Mouse (Mus musculus): ENCODE results near the gene H3f3a.
A peak's percentile ranks its signal among the peaks of the same experiment; 100 is the strongest.
"Not testable (repeated sequence)": the region's sequence is repeated elsewhere in the genome, so short reads cannot be mapped to it uniquely, and the experiment has no call there.

The H3f3a gene

GRCm38 (mm10) chr1:180813885-180814740 is at the start of gene H3f3a:
Gene H3f3a (minus strand): TSS chr1:180813943.
- peak; percentile 85 for DNase-seq (ENCODE audit: low spot score)

- no peak for DNase-seq (ENCODE audit: low spot score)
Measured at GRCm38 (mm10) chr1:180860030-180860429, 46.3 kb upstream of the H3f3a start.

DNA sequence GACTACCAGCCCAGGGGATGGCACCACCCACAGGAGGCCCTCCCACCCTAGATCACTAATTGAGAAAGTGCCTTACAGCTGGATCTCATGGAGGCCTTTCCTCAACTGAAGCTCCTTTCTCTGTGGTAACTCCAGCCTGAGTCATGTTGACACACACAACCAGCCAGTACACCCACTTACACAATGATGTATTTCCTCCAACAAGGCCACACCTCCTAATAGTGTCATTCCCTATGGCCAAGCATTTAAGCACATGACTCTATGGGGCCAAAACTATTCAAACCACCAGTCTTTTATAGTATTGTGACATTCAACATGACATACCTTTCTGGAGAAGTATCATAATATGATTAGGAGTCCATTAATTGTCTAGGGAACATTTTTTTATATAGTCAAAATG is 45.0 kb upstream of the H3f3a start:
- no peak for DNase-seq (ENCODE audit: low spot score)

DNA sequence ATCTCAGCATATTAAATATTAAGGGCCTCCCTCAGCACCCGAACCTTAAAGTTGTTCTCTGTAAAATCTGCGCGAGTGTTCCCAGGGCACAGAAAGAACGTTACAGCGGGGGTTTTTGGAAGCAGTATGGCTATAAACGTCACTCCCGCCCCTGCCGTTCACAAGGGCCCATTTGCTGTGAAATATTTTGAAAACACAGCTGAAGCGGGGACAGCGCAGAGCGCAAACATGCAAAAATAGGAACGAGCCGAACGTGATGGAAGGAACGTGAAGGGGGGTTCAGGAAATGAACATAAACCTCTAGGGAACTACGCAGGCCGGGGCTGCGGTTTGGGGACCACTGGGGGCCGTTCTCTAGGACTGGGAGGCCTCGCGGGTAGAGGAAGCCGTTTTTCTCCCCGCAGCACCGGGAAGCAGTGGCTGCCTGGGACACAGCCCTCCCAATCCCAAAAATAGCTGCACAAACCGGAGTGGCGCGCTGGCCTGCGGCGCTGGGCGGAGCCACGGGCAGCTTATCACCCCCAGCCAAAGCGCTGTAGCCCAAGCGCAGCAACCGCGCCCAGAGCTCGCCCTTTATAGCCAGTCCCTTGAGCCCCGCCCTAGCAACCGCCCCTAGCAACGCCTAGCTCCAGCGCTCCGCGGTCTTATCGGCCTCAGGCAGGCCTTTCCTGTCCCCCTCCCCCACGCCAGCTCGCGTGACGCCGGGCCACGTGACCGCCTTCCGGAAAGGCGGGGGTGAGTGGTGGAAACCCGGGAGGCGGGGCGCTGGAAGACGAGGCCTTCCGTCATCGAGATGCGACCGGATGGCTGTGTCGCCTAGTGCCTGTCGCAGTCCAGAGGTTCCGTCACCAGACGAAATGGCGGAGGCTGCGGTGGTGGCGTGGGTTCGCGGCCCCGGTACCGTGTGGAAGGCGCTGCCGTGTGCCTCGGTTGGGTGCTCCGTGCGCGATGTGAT is 36.9 kb upstream of the H3f3a start, which contains the start of gene Sde2:
TSS of gene Sde2 (plus strand) at position 812 of the 955 bp plus-strand sequence.
- DNase-seq (ENCODE audit: low spot score): peak; percentile 100

GRCm38 (mm10) chr1:180849701-180850301 is 36.1 kb upstream of the H3f3a start:
- no peak for DNase-seq (ENCODE audit: low spot score)

- peak; percentile 58 for DNase-seq (ENCODE audit: low spot score)
Measured at GRCm38 (mm10) chr1:180848511-180849241, 34.9 kb upstream of the H3f3a start.

DNA sequence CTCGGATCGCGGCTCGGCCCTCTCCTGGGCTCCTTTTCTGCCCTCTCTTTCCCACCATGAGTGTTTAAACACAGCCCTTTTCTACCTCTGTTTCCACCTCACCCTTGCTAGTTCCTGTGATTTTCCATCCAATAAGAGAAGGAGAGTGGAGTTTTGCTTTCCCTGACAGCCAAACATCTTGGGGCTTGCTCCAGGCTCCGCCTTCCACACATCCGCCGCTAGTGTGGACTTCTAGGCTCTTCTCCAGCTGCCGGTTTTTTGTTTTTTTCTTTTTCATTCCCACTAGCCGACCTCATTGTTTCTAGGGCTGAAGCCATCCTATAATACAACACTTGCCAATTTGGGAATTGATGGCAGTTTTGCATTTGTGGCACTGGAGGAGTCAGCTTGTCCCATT is 34.4 kb upstream of the H3f3a start:
- DNase-seq (ENCODE audit: low spot score): peak; percentile 57

DNA sequence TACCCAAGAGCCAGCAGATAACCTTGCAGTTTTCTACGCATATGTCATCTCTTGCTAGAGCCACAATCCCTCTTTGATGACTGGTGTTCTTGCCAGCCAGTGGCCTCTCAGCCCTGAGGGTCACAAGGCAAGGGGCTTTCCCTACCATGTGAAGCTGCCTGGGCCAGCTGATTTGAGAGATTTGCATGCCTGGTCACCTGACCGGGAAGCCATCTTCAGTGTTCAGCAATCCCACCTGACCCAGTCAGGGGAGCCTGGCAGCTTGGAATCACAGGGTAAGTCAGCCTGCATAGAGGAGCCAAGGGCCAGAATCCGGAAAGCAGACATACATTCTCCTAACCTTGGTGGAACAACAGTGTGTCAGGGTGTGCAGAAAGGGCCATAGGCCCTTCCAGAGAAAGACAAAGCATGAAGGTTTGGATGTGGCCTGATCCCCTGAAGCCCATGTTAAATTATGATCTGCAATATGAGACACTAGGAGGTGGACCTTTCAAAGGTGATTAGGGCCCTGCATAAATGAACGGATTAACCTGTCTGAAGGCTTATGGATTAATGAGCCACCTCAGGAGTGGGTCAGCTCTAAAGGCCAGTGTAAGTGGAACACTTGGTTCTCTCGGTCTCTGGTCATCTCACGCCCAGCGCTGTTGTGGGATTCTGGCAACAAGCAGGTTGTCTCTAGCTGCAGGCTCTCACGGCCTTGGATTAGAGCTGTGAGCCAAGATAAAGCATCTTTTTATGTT is 28.0 kb upstream of the H3f3a start:
- DNase-seq (ENCODE audit: low spot score): no peak

DNA sequence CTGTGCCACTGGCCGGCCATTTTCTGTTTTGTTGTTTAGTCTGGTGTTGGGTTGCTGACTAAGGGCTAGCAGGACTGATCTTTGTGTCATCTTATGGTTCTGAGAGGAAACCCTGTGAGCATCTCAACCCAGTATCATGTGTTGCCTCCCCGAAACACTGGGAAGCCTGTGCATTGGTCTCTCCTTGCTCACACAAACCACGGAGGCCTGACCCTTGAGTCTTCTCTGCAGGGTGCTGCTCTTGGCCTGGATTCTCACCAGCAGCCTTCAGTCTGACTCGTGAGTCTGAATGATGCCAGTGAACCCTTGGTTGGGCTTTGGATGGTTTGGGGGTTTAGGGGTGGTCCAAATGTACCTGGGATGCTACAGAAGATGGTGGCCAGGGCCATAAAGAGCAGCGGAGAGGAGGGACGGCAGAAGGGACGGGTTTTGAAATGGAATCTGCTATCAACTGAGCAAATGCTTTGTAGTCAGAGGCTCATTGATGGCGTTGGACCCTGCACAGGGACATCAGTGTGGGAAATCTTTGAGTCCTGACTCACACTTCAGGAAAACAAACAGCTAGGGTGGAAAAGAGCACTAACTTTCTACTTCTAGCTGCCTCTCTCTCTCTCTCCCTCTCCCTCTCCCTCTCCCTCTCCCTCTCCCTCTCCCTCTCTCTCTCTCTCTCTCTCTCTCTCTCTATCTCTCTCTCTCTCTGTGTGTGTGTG is 25.6 kb upstream of the H3f3a start:
- DNase-seq (ENCODE audit: low spot score): no peak

- no peak for DNase-seq (ENCODE audit: low spot score)
Measured at GRCm38 (mm10) chr1:180838014-180838413, 24.3 kb upstream of the H3f3a start.

- DNase-seq (ENCODE audit: low spot score): no peak
Measured at GRCm38 (mm10) chr1:180837186-180837585, 23.4 kb upstream of the H3f3a start.

DNA sequence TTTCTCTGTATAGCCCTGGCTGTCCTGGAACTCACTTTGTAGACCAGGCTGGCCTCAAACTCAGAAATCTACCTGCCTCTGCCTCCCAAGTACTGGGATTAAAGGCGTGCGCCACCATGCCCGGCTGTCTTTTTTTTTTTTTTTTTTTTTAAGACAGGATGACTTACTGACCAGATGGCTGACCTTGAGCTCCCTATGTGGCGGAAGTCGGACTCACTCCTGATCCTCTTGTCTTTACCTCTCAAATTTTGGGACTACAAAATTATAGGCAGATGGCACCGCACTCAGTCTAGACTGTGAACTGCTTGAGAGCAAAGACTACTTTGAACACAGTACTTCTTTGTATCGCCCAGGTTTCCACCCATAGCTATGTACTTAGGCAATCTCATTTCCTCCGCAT is 22.7 kb upstream of the H3f3a start:
- DNase-seq (ENCODE audit: low spot score): not testable (repeated sequence)

DNA sequence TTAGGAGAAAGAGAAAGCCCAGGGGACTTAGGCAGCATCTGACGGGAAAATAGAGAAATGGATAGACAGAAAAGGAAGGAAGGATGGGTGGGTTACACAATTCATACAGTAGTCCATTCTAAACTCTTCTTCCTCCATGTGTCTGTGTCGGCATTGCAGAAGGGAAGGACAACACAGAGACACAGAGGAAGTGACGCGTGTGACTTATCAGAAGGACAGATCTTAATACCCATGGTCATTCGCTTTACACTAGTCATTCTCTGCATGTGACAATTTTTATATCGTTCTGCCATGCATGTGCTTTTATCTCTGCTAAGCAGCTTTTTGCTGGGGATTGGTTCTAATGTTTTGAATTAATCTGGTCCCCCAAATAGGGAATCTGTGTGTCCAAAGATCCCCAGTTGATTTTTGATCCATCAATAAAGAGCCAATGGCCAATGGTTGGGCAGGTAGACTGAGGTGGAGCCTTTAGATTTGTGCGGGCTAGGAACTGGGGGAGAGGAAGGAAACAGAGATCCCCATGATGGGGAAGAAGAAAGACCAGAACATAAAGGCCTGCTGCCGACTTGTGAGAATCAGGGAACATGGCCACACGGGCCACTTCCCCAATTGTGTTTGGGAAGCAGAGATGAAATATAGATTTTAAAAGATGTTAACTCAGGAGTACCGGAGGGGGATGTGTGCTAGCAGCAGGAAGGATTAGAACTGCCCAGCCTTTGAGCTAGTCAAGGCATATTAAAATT is 21.7 kb upstream of the H3f3a start:
- no peak for DNase-seq (ENCODE audit: low spot score)

DNA sequence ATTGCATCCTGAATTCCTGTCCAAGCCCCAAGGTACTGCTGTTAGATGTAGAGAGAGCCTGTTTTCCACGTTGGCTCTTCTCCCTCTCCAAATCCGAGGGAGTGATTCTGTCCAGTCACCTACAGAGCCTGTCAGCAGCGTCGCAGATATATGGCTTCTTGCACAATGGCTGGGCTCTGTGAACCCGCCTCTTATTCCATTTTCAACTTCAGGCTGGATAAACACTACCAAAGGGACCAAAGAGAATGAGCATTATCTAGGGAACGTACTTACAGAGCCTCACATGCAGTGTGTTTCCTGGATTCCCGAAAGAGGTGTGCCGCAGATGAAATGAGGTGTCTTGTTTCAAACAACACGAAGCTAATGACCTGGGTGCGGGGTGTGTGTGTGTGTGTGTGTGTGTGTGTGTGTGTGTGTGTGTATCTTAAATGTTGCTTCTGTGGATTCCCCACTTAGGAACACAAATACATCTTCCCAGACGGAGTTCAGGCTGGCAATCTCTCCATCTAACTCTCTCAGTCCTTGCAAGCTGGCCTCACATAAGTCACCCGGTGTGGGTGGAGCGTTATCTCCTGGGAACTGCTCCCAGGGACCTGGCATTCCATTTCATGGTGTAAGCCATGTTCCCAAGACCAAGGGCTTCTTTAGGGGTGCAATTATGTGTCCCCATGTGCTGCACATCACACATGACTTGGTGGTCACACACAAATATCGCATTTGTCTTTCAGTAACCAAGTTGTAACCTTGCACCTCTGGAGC is 17.0 kb upstream of the H3f3a start:
- DNase-seq (ENCODE audit: low spot score): no peak

GRCm38 (mm10) chr1:180830175-180830574 is 16.4 kb upstream of the H3f3a start:
- DNase-seq (ENCODE audit: low spot score): no peak

DNA sequence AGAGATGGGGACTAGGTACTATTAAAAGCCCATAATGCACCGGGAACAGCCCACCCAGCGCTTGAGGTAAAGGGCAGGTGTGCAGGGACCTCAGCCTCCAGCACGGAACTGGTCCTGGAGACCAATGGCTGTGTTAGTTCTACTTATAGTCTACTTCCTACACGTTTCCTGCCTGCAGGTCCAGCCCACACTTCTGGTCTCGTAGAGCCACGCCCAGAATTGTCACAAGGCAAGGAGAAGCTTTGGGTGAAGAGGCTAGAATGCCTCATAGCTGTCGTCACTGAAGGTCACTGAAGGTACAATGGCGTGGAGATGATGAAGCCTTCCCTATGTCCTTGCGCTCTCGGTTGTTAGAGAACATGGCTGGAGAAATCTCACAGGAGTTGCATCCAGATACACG is 16.0 kb upstream of the H3f3a start:
- DNase-seq (ENCODE audit: low spot score): peak; percentile 53

GRCm38 (mm10) chr1:180826634-180827033 is 12.9 kb upstream of the H3f3a start:
- DNase-seq (ENCODE audit: low spot score): no peak

DNA sequence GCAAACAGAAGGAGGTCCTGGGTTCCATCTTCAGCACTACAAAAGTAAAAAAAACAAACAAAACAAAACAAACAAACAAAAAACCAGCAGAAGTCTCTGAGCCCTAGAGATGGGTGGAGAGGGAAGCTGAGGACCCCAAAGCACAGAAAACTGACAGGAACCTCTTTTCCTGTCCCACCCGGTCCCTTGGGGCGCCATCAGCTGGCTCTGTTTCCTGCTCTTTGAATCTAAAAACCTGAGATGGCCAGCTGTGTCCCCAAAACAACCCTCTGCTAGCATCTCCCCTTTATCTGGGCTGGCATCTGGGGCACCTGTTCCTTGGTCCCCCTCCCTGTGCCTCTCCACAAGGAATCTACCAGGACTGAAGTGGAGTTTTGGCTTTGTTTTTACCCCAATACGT is 11.0 kb upstream of the H3f3a start:
- DNase-seq (ENCODE audit: low spot score): no peak

DNA sequence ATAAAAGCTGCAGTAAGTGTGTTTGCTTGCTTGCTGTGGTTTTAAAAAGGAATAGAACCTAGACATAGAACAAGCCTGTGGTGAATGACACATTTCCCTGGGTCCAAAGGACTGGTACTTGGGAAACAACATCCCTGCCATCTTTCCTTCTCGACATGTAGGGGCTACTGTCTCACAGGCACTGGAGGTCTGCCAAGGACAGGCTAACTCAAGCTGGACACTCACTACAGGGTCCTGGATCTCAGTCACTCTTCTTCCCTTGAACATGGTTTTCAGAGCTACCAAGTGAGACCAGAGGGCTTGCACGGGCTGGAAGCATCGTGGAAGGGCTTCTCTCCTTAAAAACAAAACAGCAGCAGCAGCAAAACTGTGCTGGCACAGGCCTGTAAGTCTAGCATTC is 10.0 kb upstream of the H3f3a start:
- DNase-seq (ENCODE audit: low spot score): no peak
